10 mouse cellular contexts compared by ENCODE assay signal in the genomic region with DNA sequence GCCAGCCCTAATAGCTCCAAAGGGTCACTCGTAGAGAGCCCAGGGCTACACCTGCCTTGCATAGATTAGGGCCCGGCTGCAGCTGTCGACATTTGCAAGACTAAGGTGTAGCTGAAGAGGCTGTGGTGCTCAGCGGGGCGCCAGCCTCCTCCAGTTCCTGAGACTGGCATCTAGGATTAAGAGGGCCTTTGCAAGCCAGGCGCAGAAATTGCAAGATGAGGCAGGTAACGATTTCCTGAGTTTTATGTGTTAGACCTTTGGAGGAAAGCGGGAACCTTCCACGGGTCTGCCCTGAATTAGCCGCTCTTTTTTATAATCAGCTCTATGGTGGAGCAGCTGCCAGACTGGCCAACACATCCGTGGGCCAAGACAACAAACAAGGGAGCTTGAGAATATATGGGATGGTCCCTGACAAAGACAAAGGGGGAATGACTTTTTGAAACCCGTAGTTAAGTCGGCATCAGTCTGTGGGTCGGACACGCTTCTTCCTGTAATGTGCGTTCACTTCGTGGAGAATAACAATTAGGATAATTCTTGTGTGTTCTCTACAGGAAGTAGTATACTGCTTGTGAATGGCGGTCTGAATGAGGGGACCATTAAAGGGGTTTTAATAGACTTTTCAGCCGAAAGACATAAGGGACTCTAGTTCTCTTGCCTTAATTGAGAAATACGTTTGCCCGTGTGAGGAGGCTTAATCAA.
A peak's percentile ranks its signal among the peaks of the same experiment; 100 is the strongest.
DNase-seq lines count a peak whose midpoint lies in the region; ATAC-seq and TF ChIP-seq lines count a peak whose summit lies in the region.
"Had no signal": no experiment of that assay in that cellular context is flagged by ENCODE, and none has a peak within 500 bp of the region (broad histone marks: within the 10 kb centered on the region; RNA-seq: fewer than 3 reads in every experiment).

No protein-coding gene starts in this region.

- no peak for ATAC-seq in forebrain, postnatal 0 days

- H3K27ac ChIP-seq in ES-E14 (ENCODE audit: insufficient read depth, low read depth, low read length, poor library complexity, severe bottlenecking): peak overlapping the region; percentile 67
- H3K27ac ChIP-seq in forebrain, postnatal 0 days (ENCODE audit: low read depth, low read length): no peak overlapping the region
- H3K27ac ChIP-seq in midbrain, embryonic 10.5 days (replicated peaks): no peak overlapping the region
- H3K27ac ChIP-seq: liver, embryonic 13.5 days had no signal

- peak overlapping the region; percentile 18 for H3K4me2 ChIP-seq in forebrain, postnatal 0 days (ENCODE audit: low read depth)
- H3K4me2 ChIP-seq: liver, embryonic 13.5 days had no signal

- peak overlapping the region; percentile 9 to 21; a peak in 3 of 4 replicates for H3K4me3 ChIP-seq in ES-E14 (ENCODE audit: insufficient read depth in 1 of 2, low read depth in 1 of 2, low read length in 2 of 2, poor library complexity in 1 of 2, severe bottlenecking in 1 of 2)
- no peak overlapping the region for H3K4me3 ChIP-seq in forebrain, postnatal 0 days (ENCODE audit: low read depth, low read length)
- peak overlapping the region; percentile 23 for H3K4me3 ChIP-seq in midbrain, embryonic 10.5 days
- H3K4me3 ChIP-seq: liver, embryonic 13.5 days had no signal

- in situ Hi-C loops in ES-E14 (cut with MboI; ENCODE audit: low sequenced_read_pairs in 2 of 2, unreplicated experiment in 2 of 2): no loop called here

- TF ChIP-seq CTCF in forebrain, postnatal 0 days (IDR thresholded peaks at IDR 0.05; ENCODE audit: low read depth): no peak

- no peaks in the 10 kb centered on the region for H3K9me3 ChIP-seq in ES-E14 (ENCODE audit: control insufficient read depth, insufficient read depth, low read depth, low read length)
- H3K9me3 ChIP-seq in forebrain, postnatal 0 days (ENCODE audit: low read length): no peaks in the 10 kb centered on the region
- H3K9me3 ChIP-seq in midbrain, embryonic 10.5 days (replicated peaks): no peaks in the 10 kb centered on the region
- H3K9me3 ChIP-seq: liver, embryonic 13.5 days had no signal

- peak; percentile 45 to 49 for DNase-seq in cerebellum, postnatal 10 days
- DNase-seq in cerebellum, postnatal 4 days (ENCODE audit: low spot score in 2 of 2): no peak
- peak; percentile 83 for DNase-seq in ES-E14 (ENCODE audit: low read depth, low spot score)
- DNase-seq in forebrain, postnatal 0 days: no peak
- peak; percentile 32 for DNase-seq in midbrain, embryonic 10.5 days (ENCODE audit: low spot score)
- DNase-seq in left cerebral cortex, postnatal 4 days: no peak
- DNase-seq in spleen, adult 18-20 months: no peak
- no peak for DNase-seq in layer of hippocampus, adult 8-10 months (ENCODE audit: low spot score in 2 of 2)
- DNase-seq: heart, postnatal 10 days; liver, embryonic 13.5 days had no signal

- intact Hi-C loops in left cerebral cortex, postnatal 4 days (cut with DNase I): no loop called here

- 0 out of 2 replicates have a peak overlapping the region, but pooled peaks have one; percentile 23 for H3K9ac ChIP-seq in ES-E14 (ENCODE audit: insufficient read depth, low read depth, low read length, poor library complexity, severe bottlenecking)
- H3K9ac ChIP-seq in forebrain, postnatal 0 days: no peak overlapping the region
- H3K9ac ChIP-seq: liver, embryonic 13.5 days had no signal

- H3K4me1 ChIP-seq in ES-E14 (ENCODE audit: control insufficient read depth in 2 of 2, insufficient read depth in 2 of 2, low read length in 2 of 2, poor library complexity in 1 of 2): peaks cover 20 to 22% of the 10 kb centered on the region in 2 experiments
- H3K4me1 ChIP-seq in forebrain, postnatal 0 days (ENCODE audit: insufficient read depth): peaks cover 5% of the 10 kb centered on the region; the same call in 1 of the 2 replicates
- peaks cover 32% of the 10 kb centered on the region for H3K4me1 ChIP-seq in midbrain, embryonic 10.5 days

- WGBS in forebrain, postnatal 0 days: 8% methylated on average over 21 of the region's 21 CpGs
- 5% methylated on average over 21 of the region's 21 CpGs for WGBS in midbrain, embryonic 10.5 days

- peaks cover 18% of the 10 kb centered on the region for H3K27me3 ChIP-seq in forebrain, postnatal 0 days (ENCODE audit: insufficient read depth, low read length)
- H3K27me3 ChIP-seq in midbrain, embryonic 10.5 days (ENCODE audit: low read depth, poor library complexity, severe bottlenecking): peaks cover 77% of the 10 kb centered on the region

- H3K36me3 ChIP-seq in ES-E14 (ENCODE audit: control insufficient read depth, insufficient read depth, low read length, poor library complexity, severe bottlenecking): no peaks in the 10 kb centered on the region
- no peaks in the 10 kb centered on the region for H3K36me3 ChIP-seq in forebrain, postnatal 0 days (ENCODE audit: insufficient read depth)
- no peaks in the 10 kb centered on the region for H3K36me3 ChIP-seq in midbrain, embryonic 10.5 days
- H3K36me3 ChIP-seq: liver, embryonic 13.5 days had no signal

TF ChIP-seq in ES-E14, 5 proteins besides CTCF, POLR2A, EP300 and RAD21:
- no peak for TF ChIP-seq CHD2 (IDR thresholded peaks at IDR 0.05; ENCODE audit: low read depth, low read length)
- TF ChIP-seq ZC3H11A (IDR thresholded peaks at IDR 0.05; ENCODE audit: borderline replicate concordance, low read depth, low read length): no peak
- TF ChIP-seq MAFK (IDR thresholded peaks at IDR 0.05; ENCODE audit: insufficient read depth, low read depth, low read length): no peak
- TF ChIP-seq HCFC1 (IDR thresholded peaks at IDR 0.05; ENCODE audit: borderline replicate concordance, insufficient read depth, low read length): no peak
- TF ChIP-seq ZNF384 (IDR thresholded peaks at IDR 0.05; ENCODE audit: low read depth, low read length): no peak

Comparison
In these comparisons a context has a peak if more than half of its experiments do, and no peak if none do; other contexts are left out.
1. DNase-seq: peak in cerebellum, postnatal 10 days (2 of 2), ES-E14 (single experiment) and midbrain, embryonic 10.5 days (single experiment); none in cerebellum, postnatal 4 days (0 of 2), forebrain, postnatal 0 days (single experiment), left cerebral cortex, postnatal 4 days (single experiment), spleen, adult 18-20 months (0 of 2) and layer of hippocampus, adult 8-10 months (0 of 2).